Mouse (Mus musculus) ovary, postnatal 10 days (tissue): ENCODE data around the gene Ust.

ENCODE experiments used
- DNase-seq: peaks from one replicate; pipeline ENCODE4 v3.0.0; 2022; ENCODE audit warnings: low spot score

The Ust gene

DNA sequence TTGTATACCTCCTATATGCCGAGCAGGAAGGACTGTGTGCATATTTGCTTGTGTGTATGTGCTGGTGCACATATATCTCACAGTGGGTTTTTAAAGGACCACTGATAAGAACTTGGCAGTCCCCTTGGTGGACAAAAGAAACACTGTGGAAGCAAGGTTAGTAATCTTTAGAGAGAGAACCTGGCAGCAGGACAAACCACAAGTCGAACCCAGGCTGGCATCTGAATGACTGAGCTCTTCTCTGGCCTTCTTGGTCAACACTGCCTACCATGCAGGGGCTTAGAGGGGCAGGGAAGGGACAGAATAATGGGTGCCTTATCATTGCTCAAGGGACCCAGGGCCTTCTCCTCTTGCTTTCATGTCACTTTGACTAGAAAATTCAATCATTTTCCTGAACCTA lies 294.0 kb downstream of the Ust start:
- DNase-seq: no peak

DNA sequence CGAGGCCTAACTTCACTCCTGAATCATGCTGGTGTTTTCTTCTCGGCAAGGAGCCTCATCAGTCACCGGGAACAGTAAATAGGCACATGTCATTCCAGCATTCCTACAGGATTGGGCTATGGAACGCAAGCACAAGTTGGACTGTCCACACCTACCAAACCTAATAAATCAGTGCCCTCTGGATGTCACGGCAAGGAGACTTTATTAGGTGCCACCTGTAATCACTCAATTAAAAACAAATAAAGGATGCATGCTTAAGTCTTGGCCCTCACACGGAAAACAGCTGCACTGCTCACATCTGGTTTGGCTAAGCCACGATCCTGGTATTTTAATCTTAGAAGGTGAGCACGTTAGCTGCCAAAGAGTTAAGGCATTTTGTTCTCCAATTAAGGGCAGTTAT lies 294.6 kb downstream of the Ust start:
- DNase-seq: no peak

DNA sequence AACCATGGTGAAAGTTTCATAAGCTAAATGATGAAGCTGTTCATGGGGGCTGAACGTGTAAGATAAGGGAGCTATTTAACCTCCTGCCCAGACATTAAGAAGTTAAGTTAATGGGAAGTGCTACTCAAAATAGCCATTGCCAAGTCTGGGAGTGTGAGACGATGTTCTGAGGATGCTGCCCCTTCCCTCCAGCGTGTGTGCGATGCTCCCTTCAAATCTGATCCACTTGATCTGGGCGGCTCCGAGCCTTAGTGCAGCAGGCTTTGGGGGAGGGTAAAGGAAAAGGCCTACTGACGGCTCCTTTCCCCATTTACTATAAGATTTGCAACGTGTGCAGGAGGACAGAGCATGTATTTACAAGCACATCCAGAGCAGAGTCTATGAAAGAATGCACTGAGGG lies 301.7 kb downstream of the Ust start:
- no peak for DNase-seq

DNA sequence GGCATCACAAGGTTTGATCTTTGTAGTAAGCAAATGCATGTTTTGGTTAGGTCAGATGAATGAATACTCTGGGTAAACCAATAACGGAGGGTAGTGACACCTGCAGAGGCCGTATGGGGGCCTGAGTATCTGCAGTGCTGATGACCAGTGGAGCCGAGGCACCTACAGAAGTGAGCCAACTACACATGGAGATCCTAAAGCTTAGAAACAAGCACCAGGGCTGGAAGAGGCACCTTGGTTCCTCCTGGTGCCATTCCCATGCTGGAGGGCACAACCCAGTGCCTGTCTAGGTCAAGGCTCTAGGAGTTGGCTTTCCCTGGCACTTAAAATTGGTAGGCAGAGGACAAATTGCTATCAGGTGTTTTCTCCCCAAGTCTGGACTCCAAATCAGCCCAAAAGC lies 303.4 kb downstream of the Ust start:
- DNase-seq: no peak

DNA sequence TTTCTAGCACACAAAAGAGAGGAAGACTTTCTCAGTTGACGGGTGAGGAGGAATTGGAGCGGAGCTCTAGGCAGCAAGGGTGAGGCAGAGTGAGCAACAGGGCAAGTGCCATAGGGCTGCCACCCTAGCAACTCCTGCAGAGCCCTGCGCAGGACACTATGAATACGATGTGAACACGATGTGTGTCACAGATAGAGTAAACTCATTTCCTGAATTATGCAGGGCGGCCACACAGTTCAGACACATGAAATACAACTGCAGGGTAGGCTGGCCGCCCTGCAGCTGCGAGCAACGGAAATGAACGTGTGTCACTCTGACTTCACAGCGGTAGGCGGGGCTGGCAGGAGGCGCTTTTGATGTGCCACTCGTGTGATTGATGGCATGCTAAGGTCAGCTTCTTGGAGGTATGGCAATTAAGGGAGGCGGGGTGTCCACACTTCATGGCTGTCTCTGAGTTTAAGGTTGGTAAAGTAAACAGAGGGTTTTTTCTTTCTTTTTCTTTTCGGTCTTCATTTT lies 304.7 kb downstream of the Ust start:
- DNase-seq: no peak

DNA sequence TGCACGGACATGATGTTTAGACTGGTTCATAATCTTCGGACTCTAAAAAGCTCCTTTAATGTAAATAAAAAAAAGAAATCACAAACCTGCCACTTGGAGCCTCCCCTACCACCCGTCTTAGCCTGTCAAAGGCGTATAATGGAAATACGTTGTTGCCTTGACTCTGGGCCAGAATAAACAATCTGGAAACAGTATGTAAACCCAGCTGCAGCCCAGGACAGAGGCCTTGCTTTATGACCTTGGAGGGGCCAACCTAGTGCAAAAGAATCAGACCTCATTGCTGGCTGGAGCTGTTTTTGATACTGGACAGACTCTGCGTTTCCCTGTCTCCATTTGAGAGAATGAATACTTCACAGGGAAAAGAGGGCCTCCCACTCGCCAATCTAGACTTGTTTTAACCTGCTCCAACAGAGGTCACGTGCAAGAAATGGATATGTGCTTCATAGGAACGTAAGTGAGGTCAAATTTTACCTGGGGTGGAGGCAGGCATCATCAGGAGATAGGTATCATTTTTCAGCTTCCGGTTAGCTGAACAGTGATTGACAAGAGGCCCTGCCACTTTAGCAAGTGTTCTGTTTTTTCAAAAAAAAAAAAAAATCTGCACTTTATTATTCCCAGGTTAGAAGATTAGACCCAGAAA lies 305.2 kb downstream of the Ust start:
- no peak for DNase-seq

DNA sequence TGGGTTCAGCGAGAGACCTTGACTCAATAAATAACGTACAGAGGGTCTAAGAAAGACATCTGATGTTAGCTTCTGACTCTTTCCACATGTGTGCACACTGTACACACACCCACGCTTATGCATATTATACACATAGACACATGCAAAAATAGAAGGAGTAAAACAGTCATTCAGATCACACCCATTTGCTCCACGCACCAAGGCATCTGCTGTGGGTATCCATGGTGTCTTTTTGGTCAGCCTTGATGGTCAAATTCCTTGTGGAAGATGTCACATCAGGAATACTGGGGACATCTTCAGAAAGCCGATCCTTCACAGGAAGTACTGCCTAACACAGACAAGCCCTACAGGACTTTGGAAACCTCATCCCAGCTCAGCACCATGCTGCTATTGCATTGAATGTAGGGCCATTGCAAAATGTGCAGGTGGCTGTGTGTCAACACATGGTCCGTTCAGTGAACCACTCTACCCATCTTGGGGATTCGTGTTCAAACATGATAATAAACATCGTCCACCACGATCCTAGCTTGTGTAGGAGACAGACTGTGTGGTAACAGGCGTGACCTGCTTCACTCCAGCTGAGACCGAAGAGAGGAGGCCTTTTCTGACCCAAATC lies 305.9 kb downstream of the Ust start:
- no peak for DNase-seq

DNA sequence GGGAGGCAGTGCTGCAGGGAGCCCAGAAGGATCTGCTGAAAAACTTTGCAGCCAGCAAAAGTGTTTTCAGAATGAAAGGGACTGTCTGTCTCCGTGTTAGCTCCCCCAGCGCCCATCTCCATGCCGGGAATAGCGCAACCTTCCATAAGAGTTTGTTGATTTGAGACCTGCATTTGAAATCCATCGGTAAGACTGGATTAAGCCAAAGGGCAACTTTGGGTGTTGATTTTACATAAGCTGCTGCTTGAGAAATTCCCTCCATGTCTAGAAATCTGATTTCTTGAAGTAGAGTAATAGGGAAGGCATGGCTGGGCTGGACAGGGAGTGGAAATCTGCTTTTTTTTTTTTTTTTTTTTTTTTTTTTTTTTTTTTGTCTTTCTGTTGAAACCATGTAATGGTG lies 306.9 kb downstream of the Ust start:
- no peak for DNase-seq

DNA sequence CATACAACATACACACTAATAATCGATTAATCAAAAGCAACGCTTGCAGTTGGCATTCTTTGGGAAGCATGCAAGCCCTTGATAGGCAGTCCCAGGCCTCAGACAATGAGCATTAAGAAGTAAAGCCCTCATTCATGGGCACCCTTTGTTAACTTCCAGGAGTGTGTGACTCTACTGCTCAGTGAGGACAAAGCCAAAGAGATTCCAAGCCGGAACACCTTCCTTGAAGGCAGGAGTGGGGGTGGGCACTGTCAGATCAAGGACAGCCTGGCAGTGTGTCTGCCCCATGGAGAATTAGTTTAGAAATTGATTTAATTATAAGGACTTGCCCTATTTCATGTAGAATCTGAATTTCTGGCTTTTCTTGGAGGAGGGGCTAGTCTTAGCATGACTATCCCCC lies 308.3 kb downstream of the Ust start:
- no peak for DNase-seq

DNA sequence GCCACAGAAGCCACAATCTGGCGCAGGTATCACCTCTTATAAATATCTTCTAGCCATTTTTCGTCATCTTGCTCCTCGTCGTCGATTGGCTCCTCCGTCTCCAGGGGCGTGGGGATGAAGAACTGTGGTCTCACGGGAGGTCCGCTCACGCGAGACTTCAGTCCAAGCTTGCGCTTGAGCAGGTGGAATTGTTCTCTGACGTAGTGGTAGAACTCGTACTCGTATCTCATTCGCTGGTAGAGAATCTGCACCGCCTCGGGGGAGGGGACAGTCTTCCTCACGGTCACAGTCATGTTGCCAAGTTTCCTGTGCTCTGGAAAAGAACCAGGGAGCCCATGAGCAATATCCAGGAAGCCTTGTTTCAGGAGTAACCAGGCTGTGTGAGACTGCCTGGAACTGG lies 311.3 kb downstream of the Ust start:
- no peak for DNase-seq

DNA sequence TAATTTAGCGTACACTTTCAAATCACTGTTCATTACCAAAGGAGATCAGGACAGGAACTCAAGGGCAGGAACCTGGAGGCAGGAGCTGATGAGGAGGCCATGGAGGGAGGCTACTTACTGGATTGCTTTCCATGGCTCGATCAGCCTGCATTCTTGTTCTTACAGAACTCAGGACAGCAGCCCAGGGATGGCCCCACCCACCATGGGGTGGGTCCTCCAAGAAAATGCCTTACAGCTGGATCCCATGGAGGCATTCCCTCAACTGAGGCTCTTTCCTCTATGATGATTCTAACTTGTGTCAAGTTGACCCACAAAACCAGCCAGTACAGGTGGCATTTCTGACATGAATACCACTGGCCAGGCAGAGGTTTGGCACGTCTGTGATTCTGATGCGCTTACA lies 314.9 kb downstream of the Ust start:
- DNase-seq: no peak

DNA sequence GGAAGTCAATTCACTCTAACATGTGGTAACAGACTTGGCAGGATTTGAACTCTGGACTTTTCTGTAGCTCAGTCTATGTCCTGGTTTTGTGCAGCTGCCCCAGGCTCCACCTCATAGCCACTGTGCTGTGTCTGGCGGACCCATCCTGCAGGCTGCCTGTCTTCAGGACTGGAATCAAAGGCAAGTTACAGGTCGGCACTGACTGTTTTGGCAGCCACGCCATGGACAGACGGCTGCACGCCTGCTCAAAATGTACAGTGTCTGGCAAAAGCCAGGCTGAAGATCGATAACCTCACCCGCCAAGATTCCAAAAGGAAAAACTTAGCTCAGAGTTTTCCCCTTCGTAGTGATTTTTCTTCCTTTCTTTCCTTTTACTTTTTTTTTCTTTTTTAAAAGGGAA lies 318.8 kb downstream of the Ust start:
- DNase-seq: no peak

DNA sequence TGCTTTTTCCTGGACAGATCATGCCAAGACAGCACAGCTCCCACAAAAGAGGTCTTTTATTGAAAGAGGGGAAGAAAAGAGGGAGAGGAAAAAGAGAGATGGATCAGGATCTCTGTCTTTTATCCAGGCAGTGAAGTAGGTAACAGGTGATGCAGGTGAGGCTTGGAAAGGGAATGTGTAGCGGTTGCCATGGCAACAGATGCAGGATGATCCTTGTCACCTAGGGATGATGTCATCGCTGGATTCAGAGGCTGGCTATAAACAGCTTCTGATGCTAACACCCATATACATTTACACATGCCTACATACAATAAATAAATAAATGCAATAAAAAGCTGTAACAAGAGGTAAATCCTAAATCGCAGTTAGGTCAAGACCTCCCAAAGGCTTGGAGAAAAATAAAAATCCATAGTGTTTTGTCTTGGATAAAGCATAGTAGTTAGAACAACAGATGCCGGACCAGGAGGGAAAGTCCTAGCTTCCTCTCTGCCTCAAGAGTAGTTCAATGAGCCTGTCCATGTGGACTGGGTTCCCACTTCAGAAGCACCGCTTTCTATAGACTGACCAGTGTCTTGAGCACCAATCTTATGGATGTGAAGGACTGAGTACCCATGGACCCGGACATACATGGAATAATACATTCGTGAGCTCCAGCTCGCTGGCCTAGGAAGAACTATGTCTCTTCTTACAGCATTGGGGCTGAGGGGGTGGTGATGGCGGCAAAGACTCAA lies 319.4 kb downstream of the Ust start:
- no peak for DNase-seq

DNA sequence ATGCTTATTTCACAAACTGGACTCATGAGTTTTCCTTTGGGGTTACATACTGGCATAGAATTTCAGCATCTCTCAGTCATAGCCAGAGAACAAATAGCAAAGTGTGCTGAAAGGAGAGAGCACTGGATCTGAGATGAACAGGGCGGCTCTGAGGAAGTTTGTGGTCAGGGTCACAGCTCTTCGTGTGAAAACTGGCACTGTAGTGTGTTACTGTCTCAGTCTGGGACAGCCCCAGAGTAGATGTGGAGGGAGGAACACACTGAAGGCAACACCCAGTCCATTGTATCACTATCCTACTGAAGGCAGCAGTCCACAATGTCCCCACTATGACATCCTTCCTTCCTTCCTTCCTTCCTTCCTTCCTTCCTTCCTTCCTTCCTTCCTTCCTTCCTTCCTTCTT lies 321.0 kb downstream of the Ust start:
- no peak for DNase-seq

DNA sequence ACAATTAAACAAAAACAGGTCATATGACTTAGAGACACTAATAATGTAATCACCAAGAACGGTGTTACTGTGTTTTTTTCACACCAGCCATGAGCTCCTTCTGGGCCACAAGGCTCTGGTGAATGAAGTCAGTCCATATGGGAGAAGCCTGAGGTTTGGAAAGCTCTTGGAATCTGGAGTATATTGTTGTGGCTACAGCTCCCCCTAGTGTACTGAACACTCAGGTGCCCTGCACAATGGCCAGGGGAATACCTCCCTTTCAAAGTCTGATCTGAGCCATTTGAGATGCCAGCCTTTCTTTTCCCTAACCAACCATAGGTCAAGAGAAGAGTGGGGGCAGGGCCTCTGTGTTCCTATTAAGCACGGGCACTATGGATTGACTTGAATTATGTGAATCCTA lies 322.3 kb downstream of the Ust start:
- no peak for DNase-seq

DNA sequence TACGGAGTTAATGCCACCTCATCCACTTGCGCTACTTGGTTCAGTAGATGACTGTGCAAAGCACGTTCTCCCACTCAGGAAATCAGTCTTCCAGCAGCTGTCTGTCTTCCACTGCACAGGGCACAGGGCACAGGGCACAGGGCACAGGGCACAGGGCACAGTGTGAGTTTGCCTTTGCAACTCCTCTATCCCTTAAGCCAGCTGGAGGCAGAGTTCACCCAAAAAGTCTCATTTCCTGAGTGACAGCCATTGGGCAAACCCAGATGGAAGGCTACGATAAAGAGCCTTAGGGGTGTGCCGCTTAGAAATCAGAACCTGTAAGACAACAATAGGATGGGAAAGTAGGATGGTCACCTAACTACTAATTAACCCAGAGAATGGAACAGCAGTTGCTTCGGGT lies 322.9 kb downstream of the Ust start:
- DNase-seq: no peak

DNA sequence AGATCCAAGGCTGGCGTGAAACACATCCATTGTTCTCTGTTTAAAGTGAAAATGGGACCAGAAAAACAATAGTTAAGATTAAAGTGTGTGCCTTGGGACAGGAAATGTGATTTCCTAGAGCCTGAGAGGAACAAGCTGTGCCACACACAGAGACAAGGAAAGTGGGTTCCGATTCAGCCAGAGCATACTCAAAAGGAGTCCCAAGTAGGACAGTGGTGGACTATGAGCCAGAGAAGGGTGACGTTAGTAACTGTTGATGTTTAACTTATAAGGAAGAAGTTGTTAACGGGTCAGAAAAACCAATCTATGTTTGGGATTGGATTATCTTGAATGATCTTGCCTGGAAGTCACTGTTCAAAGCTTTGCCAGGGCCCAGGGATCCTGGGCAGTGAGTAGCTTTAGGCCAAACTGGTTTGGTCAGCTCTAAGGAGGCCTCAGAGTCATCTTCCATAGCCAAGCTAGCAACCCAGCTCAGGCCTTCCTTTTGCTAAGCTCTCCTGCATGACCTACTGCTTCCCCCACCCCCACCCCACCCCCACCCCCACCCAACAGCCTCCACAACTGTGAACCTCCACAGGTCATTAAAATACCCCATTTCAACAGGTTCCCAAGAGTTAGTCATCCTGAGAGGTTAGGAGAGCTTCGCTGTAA lies 329.2 kb downstream of the Ust start:
- DNase-seq: no peak

DNA sequence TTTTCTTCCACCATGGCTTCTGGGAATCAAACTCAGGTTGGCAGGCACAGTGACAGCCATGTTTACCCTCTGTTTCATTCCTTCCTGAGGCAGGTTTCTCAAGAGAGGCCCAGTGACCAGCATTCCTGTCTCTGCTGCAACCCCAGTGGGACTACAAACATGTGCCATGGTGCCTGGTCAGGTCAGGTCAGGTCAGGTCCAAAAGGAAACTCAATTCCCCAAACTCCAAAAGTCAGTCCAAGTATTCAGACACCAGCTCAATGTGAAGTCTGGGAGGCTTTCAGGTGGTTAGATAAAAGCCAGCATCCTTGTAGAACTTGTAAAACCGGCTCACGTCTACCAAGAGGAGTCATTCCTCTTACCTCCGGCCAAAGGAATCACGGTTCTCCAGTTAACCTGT lies 333.0 kb downstream of the Ust start:
- no peak for DNase-seq

DNA sequence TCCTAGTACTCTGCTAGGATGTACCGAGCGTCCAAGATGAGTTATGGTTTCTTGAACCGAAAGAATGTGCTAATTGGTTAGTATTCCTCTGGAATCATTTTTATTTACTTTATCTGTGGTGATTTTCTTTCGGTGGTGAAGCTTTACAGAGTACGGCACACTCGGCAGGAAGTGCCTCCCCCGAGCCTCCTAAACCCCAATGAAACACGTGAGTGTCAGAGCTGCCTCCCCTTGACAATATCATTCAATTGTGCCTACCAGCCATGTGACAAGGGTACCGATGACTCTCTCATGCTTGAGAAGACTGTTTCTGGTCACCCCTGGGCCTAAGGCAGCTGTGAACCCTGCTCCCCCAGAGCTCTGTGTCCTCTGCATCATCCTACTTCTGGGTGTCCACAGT lies 333.9 kb downstream of the Ust start:
- no peak for DNase-seq

DNA sequence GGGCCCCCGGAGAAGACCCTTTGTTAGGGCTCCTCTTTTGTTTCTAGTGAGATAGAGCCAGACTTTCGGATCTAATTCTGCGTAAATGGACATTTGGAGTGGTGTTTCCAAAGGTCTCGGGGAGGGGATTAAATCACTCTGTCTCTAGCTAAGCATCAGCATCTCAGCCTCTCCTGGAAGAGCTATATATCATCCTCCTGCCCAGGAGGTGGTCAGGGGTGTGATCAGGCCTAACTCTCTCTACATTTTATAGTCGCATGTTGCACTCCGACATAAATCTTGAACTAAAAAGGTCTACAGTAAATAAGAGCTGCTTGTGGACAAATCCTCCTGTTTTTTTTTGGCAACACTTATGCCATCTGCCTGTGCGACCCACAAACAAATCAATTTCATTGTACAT lies 335.5 kb downstream of the Ust start:
- no peak for DNase-seq

DNA sequence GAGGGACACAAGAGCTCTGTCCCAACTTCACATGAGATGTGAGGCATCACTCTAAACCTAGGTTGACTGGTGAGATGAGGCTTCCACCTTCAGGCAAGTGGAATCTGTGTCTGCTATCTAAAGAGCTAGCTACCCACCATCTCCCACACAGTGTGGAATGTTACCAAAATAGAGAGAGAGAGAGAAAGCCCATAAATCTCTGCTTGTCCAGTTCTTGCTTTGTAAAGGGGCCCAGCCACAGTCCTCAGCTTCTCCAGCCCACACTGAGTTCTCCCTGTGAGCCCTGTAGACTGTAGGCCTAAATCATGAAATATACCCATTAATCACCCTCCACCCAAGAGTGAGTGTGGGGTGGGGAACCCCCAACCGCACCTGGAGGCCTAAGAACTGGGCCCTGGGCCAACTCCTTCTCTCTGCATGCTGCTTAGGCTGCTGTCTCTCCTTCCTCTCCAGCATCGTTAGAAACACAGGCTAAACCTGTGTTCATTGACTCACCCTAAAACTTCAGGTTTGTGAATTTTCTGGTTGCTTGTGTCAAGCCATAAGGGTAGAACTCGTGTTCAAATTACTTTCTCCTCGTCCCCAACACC lies 336.9 kb downstream of the Ust start:
- DNase-seq: no peak

DNA sequence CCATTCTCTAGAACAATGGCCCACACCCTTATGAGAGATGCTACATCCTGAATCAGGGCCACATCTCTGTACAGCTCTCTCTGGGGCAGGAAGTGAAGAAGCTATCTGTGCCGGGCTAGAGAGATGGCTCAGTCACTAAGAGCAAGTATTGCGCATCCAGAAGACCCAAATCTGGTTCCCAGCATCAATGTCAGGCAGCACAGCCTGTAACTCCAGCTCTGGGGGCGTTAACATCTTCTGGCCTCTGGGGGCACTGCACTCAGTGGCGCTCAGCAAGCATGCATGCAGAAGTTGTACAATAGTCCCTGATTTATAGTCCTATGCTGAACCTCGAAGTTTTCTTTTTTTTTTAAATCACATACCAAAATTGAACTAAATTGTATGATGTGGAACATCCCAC lies 341.0 kb downstream of the Ust start:
- DNase-seq: no peak
